Mouse (Mus musculus): ENCODE data around the gene Gramd1b. TPM values are rescaled to one million over a fixed set of nuclear protein-coding genes. Genes with fewer than 3 reads are reported as not detected.

Gene Gramd1b
- total RNA-seq, 1 experiment from 2014 or later: 38.8 TPM

- ATAC-seq (replicated peaks; ENCODE audit: insufficient number of reproducible peaks, low FRiP score, low TSS enrichment, poor library complexity, severe bottlenecking): no peak
These were observed 175.8 kb downstream of the Gramd1b start for GRCm38 (mm10) chr9:40355406-40355805.

GRCm38 (mm10) chr9:40353596-40353995 lies 177.6 kb downstream of the Gramd1b start:
- no peak for ATAC-seq (replicated peaks; ENCODE audit: insufficient number of reproducible peaks, low FRiP score, low TSS enrichment, poor library complexity, severe bottlenecking)

- 0 out of 2 replicates have a peak, but pooled peaks have one; percentile 47 for ATAC-seq (replicated peaks; ENCODE audit: insufficient number of reproducible peaks, low FRiP score, low TSS enrichment, poor library complexity, severe bottlenecking)
These were observed 180.5 kb downstream of the Gramd1b start for GRCm38 (mm10) chr9:40350640-40351039.

- no peak for ATAC-seq (replicated peaks; ENCODE audit: insufficient number of reproducible peaks, low FRiP score, low TSS enrichment, poor library complexity, severe bottlenecking)
These were observed 181.1 kb downstream of the Gramd1b start for GRCm38 (mm10) chr9:40350052-40350451.

- no peak for ATAC-seq (replicated peaks; ENCODE audit: insufficient number of reproducible peaks, low FRiP score, low TSS enrichment, poor library complexity, severe bottlenecking)
These were observed 181.6 kb downstream of the Gramd1b start for GRCm38 (mm10) chr9:40349554-40349953.

- no peak for ATAC-seq (replicated peaks; ENCODE audit: insufficient number of reproducible peaks, low FRiP score, low TSS enrichment, poor library complexity, severe bottlenecking)
These were observed 182.4 kb downstream of the Gramd1b start for GRCm38 (mm10) chr9:40348714-40349233.

- ATAC-seq (replicated peaks; ENCODE audit: insufficient number of reproducible peaks, low FRiP score, low TSS enrichment, poor library complexity, severe bottlenecking): no peak
These were observed 184.8 kb downstream of the Gramd1b start for GRCm38 (mm10) chr9:40346232-40346984.

- ATAC-seq (replicated peaks; ENCODE audit: insufficient number of reproducible peaks, low FRiP score, low TSS enrichment, poor library complexity, severe bottlenecking): no peak
These were observed 185.5 kb downstream of the Gramd1b start for GRCm38 (mm10) chr9:40345493-40346231.

- peak; percentile 37; the same call in 1 of the 2 replicates for ATAC-seq (replicated peaks; ENCODE audit: insufficient number of reproducible peaks, low FRiP score, low TSS enrichment, poor library complexity, severe bottlenecking)
These were observed 186.2 kb downstream of the Gramd1b start for GRCm38 (mm10) chr9:40344801-40345492.

- ATAC-seq (replicated peaks; ENCODE audit: insufficient number of reproducible peaks, low FRiP score, low TSS enrichment, poor library complexity, severe bottlenecking): peak; percentile 73
These were observed 187.4 kb downstream of the Gramd1b start for GRCm38 (mm10) chr9:40343828-40344227.

GRCm38 (mm10) chr9:40343053-40343652 lies 188.0 kb downstream of the Gramd1b start:
- ATAC-seq (replicated peaks; ENCODE audit: insufficient number of reproducible peaks, low FRiP score, low TSS enrichment, poor library complexity, severe bottlenecking): no peak

- ATAC-seq (replicated peaks; ENCODE audit: insufficient number of reproducible peaks, low FRiP score, low TSS enrichment, poor library complexity, severe bottlenecking): no peak
These were observed 189.1 kb downstream of the Gramd1b start for GRCm38 (mm10) chr9:40342101-40342500.

GRCm38 (mm10) chr9:40339578-40339977 lies 191.6 kb downstream of the Gramd1b start:
- no peak for ATAC-seq (replicated peaks; ENCODE audit: insufficient number of reproducible peaks, low FRiP score, low TSS enrichment, poor library complexity, severe bottlenecking)

GRCm38 (mm10) chr9:40337131-40337820 lies 193.9 kb downstream of the Gramd1b start:
- no peak for ATAC-seq (replicated peaks; ENCODE audit: insufficient number of reproducible peaks, low FRiP score, low TSS enrichment, poor library complexity, severe bottlenecking)

- no peak for ATAC-seq (replicated peaks; ENCODE audit: insufficient number of reproducible peaks, low FRiP score, low TSS enrichment, poor library complexity, severe bottlenecking)
These were observed 194.5 kb downstream of the Gramd1b start for GRCm38 (mm10) chr9:40336701-40337100.

GRCm38 (mm10) chr9:40334617-40335016 lies 196.6 kb downstream of the Gramd1b start:
- no peak for ATAC-seq (replicated peaks; ENCODE audit: insufficient number of reproducible peaks, low FRiP score, low TSS enrichment, poor library complexity, severe bottlenecking)

GRCm38 (mm10) chr9:40333649-40334396 lies 197.4 kb downstream of the Gramd1b start:
- peak; percentile 69 for ATAC-seq (replicated peaks; ENCODE audit: insufficient number of reproducible peaks, low FRiP score, low TSS enrichment, poor library complexity, severe bottlenecking)
